In genomic region chr2:10334299-10334698, GRCm38 (mm10) we compare ENCODE assay signal across 24 mouse cellular contexts. TPM values are rescaled to one million over a fixed set of nuclear protein-coding genes. Genes with fewer than 3 reads are reported as not detected.
A peak's percentile ranks its signal among the peaks of the same experiment; 100 is the strongest.
DNase-seq lines count a peak whose midpoint lies in the region; ATAC-seq lines count a peak whose summit lies in the region.
"Had no signal": no experiment of that assay in that cellular context is flagged by ENCODE, and none has a peak within 500 bp of the region (broad histone marks: within the 10 kb centered on the region; RNA-seq: fewer than 3 reads in every experiment).

No protein-coding gene starts in this region.

- H3K4me1 ChIP-seq in forebrain, embryonic 14.5 days (ENCODE audit: control insufficient read depth, insufficient read depth, low read length) = no peaks in the 10 kb centered on the region
- H3K4me1 ChIP-seq in forebrain, embryonic 12.5 days = peaks cover 3% of the 10 kb centered on the region; the same call in 1 of the 2 replicates
- H3K4me1 ChIP-seq: forebrain, embryonic 10.5 days; forebrain, embryonic 15.5 days; hindbrain, embryonic 10.5 days; hindbrain, embryonic 13.5 days had no signal

- intact Hi-C loops in heart, postnatal 10 days (cut with DNase I) = no loop called here

- no peaks in the 10 kb centered on the region for H3K36me3 ChIP-seq in forebrain, embryonic 14.5 days (ENCODE audit: control insufficient read depth, insufficient read depth, low read length)
- H3K36me3 ChIP-seq in forebrain, embryonic 12.5 days (replicated peaks) = no peaks in the 10 kb centered on the region
- H3K36me3 ChIP-seq: forebrain, embryonic 10.5 days; forebrain, embryonic 15.5 days; G1E; heart, embryonic 10.5 days; heart, embryonic 13.5 days; hindbrain, embryonic 10.5 days; hindbrain, embryonic 13.5 days had no signal

- no peaks in the 10 kb centered on the region for H3K9me3 ChIP-seq in forebrain, embryonic 14.5 days (replicated peaks; ENCODE audit: control insufficient read depth, low read length)
- no peaks in the 10 kb centered on the region for H3K9me3 ChIP-seq in forebrain, embryonic 12.5 days
- H3K9me3 ChIP-seq: forebrain, embryonic 10.5 days; forebrain, embryonic 15.5 days; G1E; heart, embryonic 10.5 days; heart, embryonic 13.5 days; hindbrain, embryonic 10.5 days; hindbrain, embryonic 13.5 days had no signal

- no peak overlapping the region for H3K9ac ChIP-seq in forebrain, embryonic 14.5 days (ENCODE audit: low read length)
- no peak overlapping the region for H3K9ac ChIP-seq in forebrain, embryonic 12.5 days
- H3K9ac ChIP-seq: forebrain, embryonic 15.5 days; heart, embryonic 13.5 days; hindbrain, embryonic 13.5 days had no signal

- 0 out of 2 replicates have a peak, but pooled peaks cover 8% of the 10 kb centered on the region for H3K27me3 ChIP-seq in forebrain, embryonic 14.5 days (replicated peaks; ENCODE audit: control insufficient read depth, insufficient read depth, low read length)
- peaks cover 42% of the 10 kb centered on the region for H3K27me3 ChIP-seq in forebrain, embryonic 12.5 days

- peak; percentile 14 for DNase-seq in forebrain, embryonic 14.5 days (ENCODE audit: low spot score)
- DNase-seq in ES-CJ7 (ENCODE audit: low read depth, low spot score) (peak; percentile 73), ZHBTc4 (ENCODE audit: low read depth, low spot score) (peak; percentile 59)
- no peak for DNase-seq in left cerebral cortex, adult 8-10 months (ENCODE audit: low spot score in 2 of 2)
- DNase-seq in heart, postnatal 10 days = no peak
- DNase-seq: adrenal gland, postnatal 10 days; adrenal gland, postnatal 36 days; cerebellum, adult 11 months; cerebellum, adult 8-10 months; cerebellum, postnatal 10 days; gastrocnemius, postnatal 36 days; heart, adult 2 months; kidney, adult 2 months had no signal

- H3K4me3 ChIP-seq in forebrain, embryonic 14.5 days (ENCODE audit: low read depth, low read length) = no peak overlapping the region
- H3K4me3 ChIP-seq in forebrain, embryonic 12.5 days (replicated peaks) = no peak overlapping the region
- H3K4me3 ChIP-seq: forebrain, embryonic 10.5 days; forebrain, embryonic 15.5 days; heart, adult 2 months; heart, embryonic 10.5 days; heart, embryonic 13.5 days; hindbrain, embryonic 10.5 days; hindbrain, embryonic 13.5 days had no signal

- no peak overlapping the region for H3K4me2 ChIP-seq in forebrain, embryonic 14.5 days (ENCODE audit: low read length)
- H3K4me2 ChIP-seq in forebrain, embryonic 12.5 days = no peak overlapping the region
- H3K4me2 ChIP-seq: forebrain, embryonic 15.5 days; heart, embryonic 13.5 days; hindbrain, embryonic 13.5 days had no signal

- 2% methylated on average over 6 of the region's 6 CpGs for WGBS in forebrain, embryonic 14.5 days
- 4% methylated on average over 6 of the region's 6 CpGs for WGBS in forebrain, embryonic 12.5 days

- H3K27ac ChIP-seq in forebrain, embryonic 14.5 days (ENCODE audit: low read depth, low read length) = no peak overlapping the region
- H3K27ac ChIP-seq in forebrain, embryonic 12.5 days = no peak overlapping the region
- H3K27ac ChIP-seq: forebrain, embryonic 10.5 days; forebrain, embryonic 15.5 days; heart, adult 2 months; heart, embryonic 10.5 days; heart, embryonic 13.5 days; hindbrain, embryonic 10.5 days; hindbrain, embryonic 13.5 days had no signal

- no peak for ATAC-seq in forebrain, embryonic 14.5 days
- no peak; the same call in 1 of the 2 replicates for ATAC-seq in forebrain, embryonic 12.5 days (ENCODE audit: low FRiP score)
- ATAC-seq: activated CD4-positive, CD25-positive, alpha-beta regulatory T cell, adult 4 months; forebrain, embryonic 15.5 days; intestine, postnatal 0 days; Patski had no signal

RNA-seq across cellular contexts. Expression of gene Sfmbt2, which starts 36.0 kb away (rescaled TPM):
- 1.8 and 2.2 TPM in 2 replicates for polyA plus RNA-seq in forebrain, embryonic 14.5 days (2014; fragmentation: Nextera tagmentation; extraction: Ambion mirVana)
- polyA plus RNA-seq in forebrain, embryonic 12.5 days (2016; fragmentation: Nextera tagmentation; extraction: Ambion mirVana) = 1.5 and 2.3 TPM in 2 replicates
- total RNA-seq in left cerebral cortex, adult 8-10 months (2022) = 1 to 10 TPM; 2.6 to 4.3 (median 2.7) TPM
- total RNA-seq in heart, postnatal 10 days (2021) = 1 to 10 TPM in 1 of 2 experiments, under 1 TPM in 1; 0.91 to 1.4 TPM

Comparison
In these comparisons a context has a peak if more than half of its experiments do, and no peak if none do; other contexts are left out.
1. DNase-seq: peak in forebrain, embryonic 14.5 days (single experiment), ES-CJ7 (single experiment) and ZHBTc4 (single experiment); none in left cerebral cortex, adult 8-10 months (0 of 2) and heart, postnatal 10 days (0 of 2).